Mouse (Mus musculus) bone marrow macrophage, adult 2 months (primary cell): ENCODE data around the gene Hexb.

ENCODE experiments used
- CTCF ChIP-seq: IDR thresholded peaks from 2 replicates; pipeline ENCODE4 v1.5.1; 2012; ENCODE audit warnings: low read depth, mild to moderate bottlenecking, low read length, moderate library complexity
- POLR2A ChIP-seq: IDR thresholded peaks from 2 replicates; pipeline ENCODE4 v1.6.1; 2012; ENCODE audit warnings: mild to moderate bottlenecking, low read depth, low read length, borderline replicate concordance

DNA sequence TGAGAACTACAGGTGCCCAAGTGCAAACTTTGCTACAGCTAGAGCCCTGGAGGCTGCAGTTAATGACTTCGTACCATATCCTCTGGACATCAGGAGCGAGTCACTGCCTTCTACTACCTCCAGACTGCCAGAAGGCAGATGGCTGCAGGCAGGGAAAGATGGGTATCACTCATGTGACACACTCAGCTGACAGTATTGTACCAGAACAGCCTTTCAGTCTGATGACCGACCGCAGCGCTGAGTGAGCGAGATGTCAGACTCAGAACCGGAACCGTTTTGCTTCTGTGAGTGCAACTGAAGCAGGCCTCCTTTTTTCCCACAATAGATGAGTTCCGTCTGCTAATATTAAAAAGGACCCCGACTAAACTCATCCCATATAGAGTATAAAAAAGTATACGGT, 5.5 kb downstream of the Hexb start:
- TF ChIP-seq CTCF (no peak), POLR2A (no peak)
